Mouse (Mus musculus) limb, embryonic 10.5 days (tissue): ENCODE data around the gene Hspa4l. TPM values are rescaled to one million over a fixed set of nuclear protein-coding genes. Genes with fewer than 3 reads are reported as not detected.
"Not testable (repeated sequence)": the region's sequence is repeated elsewhere in the genome, so short reads cannot be mapped to it uniquely, and the experiment has no call there.

Experiments used
- DNase-seq: peaks from one replicate; pipeline ENCODE4 v3.0.0-alpha.2; 2017; ENCODE audit warnings: low spot score
- H3K27ac ChIP-seq: fragments of 300-500 bp; sonication (generic); 2 replicates; pipeline ENCODE4 v1.5.1; 2016; ENCODE audit warnings: mild to moderate bottlenecking
- H3K27me3 ChIP-seq: fragments of 300-500 bp; sonication (generic); 2 replicates; pipeline ENCODE4 v1.6.1; 2016; ENCODE audit warnings: low read depth, mild to moderate bottlenecking; ENCODE audit not compliant: poor library complexity, severe bottlenecking
- H3K36me3 ChIP-seq: fragments of 300-500 bp; sonication (generic); 2 replicates; pipeline ENCODE4 v1.6.1; 2016; ENCODE audit warnings: mild to moderate bottlenecking, moderate library complexity
- H3K4me1 ChIP-seq: fragments of 300-500 bp; sonication (generic); 2 replicates; pipeline ENCODE4 v1.6.1; 2016
- H3K4me3 ChIP-seq: fragments of 300-500 bp; sonication (generic); 2 replicates; pipeline ENCODE4 v1.5.1; 2016; ENCODE audit warnings: mild to moderate bottlenecking, moderate library complexity
- H3K9me3 ChIP-seq: fragments of 300-500 bp; sonication (generic); replicated peaks from 2 replicates; pipeline ENCODE4 v1.6.1; 2016; ENCODE audit warnings: mild to moderate bottlenecking
- WGBS: fragments of 180-500 bp; shearing (Covaris S2); methylation state at CpG from one replicate; pipeline ENCODE4 v1.1.7; 2016; 5-methylcytosine and 5-hydroxymethylcytosine counted together
- polyA plus RNA-seq: library from polyadenylated mRNA; unstranded; fragments of >200 nt; fragmentation: Nextera tagmentation; extraction: Ambion mirVana; gene quantifications from 2 replicates; pipeline ENCODE4 v1.2.1, GENCODE M21; 2016

The Hspa4l gene
- polyA plus RNA-seq, 1 experiment from 2014 or later: 2.3 TPM

GRCm38 (mm10) chr3:40793783-40794182 is 49.5 kb downstream of the Hspa4l start:
- no peaks in the 10 kb centered on the region for H3K4me1 ChIP-seq
- WGBS: 95% methylated on average over 2 of the region's 2 CpGs
- H3K36me3 ChIP-seq: no peaks in the 10 kb centered on the region
- H3K27ac ChIP-seq: no peak overlapping the region
- no peak overlapping the region for H3K4me3 ChIP-seq
- H3K27me3 ChIP-seq: no peaks in the 10 kb centered on the region
- no peak for DNase-seq
- H3K9me3 ChIP-seq: no peaks in the 10 kb centered on the region

DNA sequence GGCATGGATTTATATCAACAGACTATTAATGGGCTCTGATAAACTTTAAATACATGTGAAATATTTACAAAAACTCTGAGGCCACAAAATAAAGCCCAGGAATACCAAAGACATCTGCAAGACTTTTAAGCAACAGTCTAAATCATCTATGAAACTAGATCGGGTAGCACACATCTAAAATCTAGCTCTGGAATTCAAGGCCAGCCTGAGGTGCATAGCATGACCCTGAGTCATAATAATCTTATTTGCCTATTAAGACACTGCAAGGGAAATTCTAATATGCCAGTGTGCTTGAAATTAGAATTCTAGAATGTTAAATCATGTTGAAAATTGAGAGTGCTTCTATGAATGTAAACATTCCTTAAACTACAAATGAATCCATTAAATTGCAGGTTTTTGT is 53.8 kb downstream of the Hspa4l start:
- no peaks in the 10 kb centered on the region for H3K9me3 ChIP-seq
- 81% methylated on average over 1 of the region's 1 CpGs for WGBS
- peaks cover 19% of the 10 kb centered on the region for H3K36me3 ChIP-seq
- H3K4me1 ChIP-seq: peaks cover 10% of the 10 kb centered on the region
- no peaks in the 10 kb centered on the region for H3K27me3 ChIP-seq
- H3K27ac ChIP-seq: no peak overlapping the region
- DNase-seq: no peak
- H3K4me3 ChIP-seq: no peak overlapping the region

DNA sequence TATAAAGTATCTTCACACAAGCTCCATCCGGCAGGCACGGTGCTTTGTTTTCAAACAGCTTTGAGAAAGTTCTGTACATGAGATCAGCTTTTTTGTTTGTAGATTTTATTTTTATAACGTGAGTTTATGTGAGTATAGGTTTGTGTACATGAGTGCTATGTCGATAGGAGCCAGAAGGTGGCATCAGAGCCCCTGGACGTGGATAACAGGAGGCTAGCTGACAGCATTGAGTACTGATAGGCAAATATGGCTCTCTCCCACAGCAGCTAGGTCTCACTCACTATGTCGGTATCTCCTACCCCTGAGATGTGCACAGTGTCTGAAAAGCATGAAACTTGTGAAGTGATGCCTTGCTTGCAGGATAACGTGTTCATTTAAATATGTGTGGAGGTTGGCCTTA is 54.2 kb downstream of the Hspa4l start:
- 38% methylated on average over 7 of the region's 7 CpGs for WGBS
- Histone ChIP-seq H3K4me1 (peaks cover 10% of the 10 kb centered on the region), H3K36me3 (peaks cover 22% of the 10 kb centered on the region), H3K4me3 (no peak overlapping the region), H3K27me3 (no peaks in the 10 kb centered on the region), H3K27ac (no peak overlapping the region), H3K9me3 (no peaks in the 10 kb centered on the region)
- DNase-seq: peak; percentile 37

DNA sequence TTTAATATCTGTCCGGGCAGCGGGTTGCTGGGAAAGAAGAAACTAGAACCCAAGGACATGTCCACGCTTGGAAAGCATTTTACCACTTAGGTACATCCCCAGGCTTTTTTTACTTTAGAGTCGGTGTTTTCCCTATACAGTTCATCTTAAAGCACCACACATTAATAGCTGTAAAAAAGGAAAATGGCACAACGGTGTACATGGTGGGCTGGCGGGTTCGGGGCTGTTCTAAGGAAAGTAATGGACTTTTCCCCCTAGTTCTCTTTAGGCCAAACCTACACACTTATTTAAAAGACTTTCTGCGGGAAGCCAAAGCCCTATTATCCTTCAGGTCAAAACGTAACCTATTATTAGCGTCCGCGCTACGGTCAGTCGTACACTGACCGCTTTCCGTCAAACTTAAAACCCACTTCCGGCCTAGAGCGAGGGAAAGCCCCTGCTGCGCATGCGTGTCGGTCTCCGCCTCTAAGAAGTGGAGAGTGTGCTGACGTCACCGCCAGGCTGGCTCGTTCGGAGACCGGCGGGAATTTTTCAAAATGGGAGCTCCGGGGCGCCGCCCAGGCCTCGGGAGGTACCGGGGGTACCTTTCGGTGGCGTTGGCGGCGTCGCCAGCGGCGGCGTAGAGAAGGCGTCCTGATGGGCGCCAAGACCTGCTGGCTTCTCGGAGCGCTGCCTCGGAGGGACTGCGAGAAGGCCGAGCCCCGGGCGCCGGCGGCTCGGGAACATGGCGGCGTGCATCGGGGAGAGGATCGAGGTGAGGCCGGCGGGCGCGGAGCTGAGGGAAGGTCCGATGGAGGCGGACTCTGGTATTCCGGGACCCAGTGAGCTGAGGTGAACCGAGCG is 55.5 kb downstream of the Hspa4l start, which contains the start of gene Plk4:
Gene Plk4 (plus strand): TSS at position 490 of the 843 bp plus-strand sequence.
- peaks cover 33% of the 10 kb centered on the region for H3K36me3 ChIP-seq
- 4% methylated on average over 66 of the region's 66 CpGs for WGBS
- H3K27ac ChIP-seq: peak within 1 kb of the TSS; percentile 96
- no peaks in the 10 kb centered on the region for H3K27me3 ChIP-seq
- DNase-seq: peak; percentile 97
- H3K4me3 ChIP-seq: peak within 1 kb of the TSS; percentile 95
- peaks cover 10% of the 10 kb centered on the region for H3K4me1 ChIP-seq
- no peaks in the 10 kb centered on the region for H3K9me3 ChIP-seq

DNA sequence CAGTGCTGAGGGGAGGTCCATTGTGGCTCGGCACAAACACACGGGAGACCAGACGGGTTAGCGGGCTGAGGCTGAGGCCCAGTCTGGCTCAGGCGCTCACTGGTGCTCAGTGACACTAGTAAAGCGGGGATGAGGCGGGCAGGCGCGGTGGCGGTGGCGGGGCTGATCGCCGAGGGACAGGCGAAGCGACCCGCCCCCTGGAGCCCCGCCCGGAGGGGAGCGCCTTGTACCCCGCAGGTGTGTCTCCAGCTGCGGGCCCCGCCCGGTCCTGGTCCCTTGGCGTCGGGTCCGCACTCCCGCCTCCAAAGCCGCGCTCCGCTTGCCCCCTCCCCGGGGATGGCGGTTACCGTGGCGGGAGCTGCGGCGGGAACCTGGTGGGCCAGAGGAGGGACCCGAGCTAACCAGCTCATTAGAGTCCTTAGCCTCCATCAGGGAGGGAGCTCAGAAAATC is 56.1 kb downstream of the Hspa4l start:
- Histone ChIP-seq H3K27ac (peak overlapping the region; percentile 96), H3K36me3 (peaks cover 40% of the 10 kb centered on the region), H3K27me3 (no peaks in the 10 kb centered on the region), H3K9me3 (no peaks in the 10 kb centered on the region), H3K4me1 (peaks cover 10% of the 10 kb centered on the region), H3K4me3 (peak overlapping the region; percentile 95)
- WGBS: under 1% methylated on average over 37 of the region's 37 CpGs
- no peak for DNase-seq

- Histone ChIP-seq H3K9me3 (no peaks in the 10 kb centered on the region), H3K27ac (no peak overlapping the region), H3K27me3 (no peaks in the 10 kb centered on the region), H3K4me3 (no peak overlapping the region), H3K4me1 (no peaks in the 10 kb centered on the region), H3K36me3 (peaks cover 96% of the 10 kb centered on the region)
- WGBS: 62% methylated on average over 2 of the region's 2 CpGs
- DNase-seq: no peak
Measured at GRCm38 (mm10) chr3:40806871-40807270, 62.6 kb downstream of the Hspa4l start.

- Histone ChIP-seq H3K27me3 (no peaks in the 10 kb centered on the region), H3K9me3 (no peaks in the 10 kb centered on the region), H3K36me3 (peaks cover 97% of the 10 kb centered on the region), H3K27ac (no peak overlapping the region), H3K4me3 (no peak overlapping the region), H3K4me1 (no peaks in the 10 kb centered on the region)
- no peak for DNase-seq
- 94% methylated on average over 10 of the region's 10 CpGs for WGBS
Measured at GRCm38 (mm10) chr3:40808686-40809085, 64.4 kb downstream of the Hspa4l start.

DNA sequence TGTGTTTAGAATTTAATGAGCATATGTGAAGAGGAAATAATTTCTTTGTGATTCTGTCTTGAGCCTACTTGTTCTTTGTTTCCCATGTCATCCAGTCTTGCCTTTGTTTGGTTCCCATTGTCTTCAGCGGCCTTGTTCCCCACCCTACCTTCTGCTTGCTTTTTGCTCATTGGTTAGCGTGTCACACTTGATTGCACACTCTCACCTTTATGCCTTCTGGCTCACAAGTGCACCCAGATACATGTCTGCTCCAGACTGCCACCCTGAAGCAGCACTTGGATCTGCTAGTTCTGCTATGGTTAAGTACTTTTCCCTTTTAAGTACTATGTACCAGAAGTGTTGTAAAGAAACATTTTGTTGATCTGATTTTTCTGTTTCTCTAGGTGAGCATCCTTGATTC is 65.6 kb downstream of the Hspa4l start:
- H3K27me3 ChIP-seq: no peaks in the 10 kb centered on the region
- H3K36me3 ChIP-seq: peaks cover 98% of the 10 kb centered on the region
- H3K9me3 ChIP-seq: no peaks in the 10 kb centered on the region
- no peak overlapping the region for H3K27ac ChIP-seq
- H3K4me3 ChIP-seq: no peak overlapping the region
- no peaks in the 10 kb centered on the region for H3K4me1 ChIP-seq
- WGBS: 94% methylated on average over 2 of the region's 2 CpGs
- no peak for DNase-seq

DNA sequence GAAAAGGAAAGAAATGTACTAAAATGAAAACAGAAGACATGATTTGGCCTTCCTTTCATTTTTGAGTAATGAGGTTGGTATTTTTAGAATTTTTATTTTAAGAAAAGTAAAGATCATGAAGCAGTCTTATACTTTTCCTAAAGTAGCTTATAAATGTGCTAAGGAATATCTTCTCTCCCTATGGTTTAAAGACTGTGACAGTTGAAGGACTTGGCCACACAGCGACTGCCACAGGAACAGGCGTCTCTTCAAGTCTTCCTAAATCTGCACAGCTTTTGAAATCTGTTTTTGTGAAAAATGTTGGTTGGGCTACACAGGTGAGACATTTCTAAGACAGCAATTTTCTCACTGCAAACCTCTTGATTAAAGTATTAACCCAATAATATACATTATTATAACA is 69.0 kb downstream of the Hspa4l start:
- DNase-seq: no peak
- H3K27me3 ChIP-seq: no peaks in the 10 kb centered on the region
- no peak overlapping the region for H3K27ac ChIP-seq
- H3K4me1 ChIP-seq: no peaks in the 10 kb centered on the region
- no peaks in the 10 kb centered on the region for H3K9me3 ChIP-seq
- WGBS: 90% methylated on average over 2 of the region's 2 CpGs
- H3K4me3 ChIP-seq: no peak overlapping the region
- H3K36me3 ChIP-seq: peaks cover 98% of the 10 kb centered on the region

DNA sequence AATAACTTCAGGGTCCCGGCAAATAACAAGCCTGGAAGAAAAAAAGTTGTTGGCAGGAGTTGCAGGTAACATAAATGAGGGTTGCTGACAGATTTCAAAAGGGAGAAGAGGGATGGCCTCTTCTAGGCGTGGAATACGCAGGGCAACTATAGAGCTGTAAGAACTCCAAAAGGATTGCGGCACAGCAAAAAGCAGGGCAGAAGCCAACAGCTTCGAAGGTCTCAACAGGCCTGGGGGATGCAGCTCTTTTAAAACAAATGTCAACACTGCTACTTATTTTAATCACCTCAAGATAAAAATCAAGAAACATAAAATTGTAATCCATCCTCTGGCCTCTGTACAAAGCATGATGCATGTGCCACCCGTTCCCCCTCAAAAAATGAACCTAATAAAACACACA is 101.2 kb downstream of the Hspa4l start:
- 0 out of 2 replicates have a peak overlapping the region, but pooled peaks have one; percentile 77 for H3K27ac ChIP-seq
- not testable (repeated sequence) for H3K27me3 ChIP-seq, H3K9me3 ChIP-seq, DNase-seq, H3K4me1 ChIP-seq, H3K36me3 ChIP-seq
- peak overlapping the region; percentile 54 for H3K4me3 ChIP-seq
- 89% methylated on average over 6 of the region's 6 CpGs for WGBS

Other genes starting within 250 kb of the Hspa4l start
- gene Intu, start 213.2 kb upstream of the Hspa4l start, polyA plus RNA-seq: 4.0 and 4.9 TPM in 2 replicates
- gene Slc25a31, start 35.6 kb upstream of the Hspa4l start, polyA plus RNA-seq: 0.26 and 0.34 TPM in 2 replicates
- gene Plk4, start 55.5 kb downstream of the Hspa4l start, polyA plus RNA-seq: 85.1 and 95.0 TPM in 2 replicates
- 4.0 and 5.6 TPM in 2 replicates for gene Mfsd8, start 102.4 kb downstream of the Hspa4l start, polyA plus RNA-seq
- gene Abhd18, start 102.5 kb downstream of the Hspa4l start, polyA plus RNA-seq: 3.2 and 6.0 TPM in 2 replicates
- 0.13 TPM in 1 of 2 replicates, not detected in the other for gene 1700034I23Rik, start 158.0 kb downstream of the Hspa4l start, polyA plus RNA-seq
- 0.78 and 1.3 TPM in 2 replicates for gene Larp1b, start 205.3 kb downstream of the Hspa4l start, polyA plus RNA-seq